Mouse (Mus musculus): ENCODE results near the gene Mmrn1. TPM values are rescaled to one million over a fixed set of nuclear protein-coding genes. Genes with fewer than 3 reads are reported as not detected.

Gene Mmrn1
- total RNA-seq, 2 experiments from 2014 or later, result 0.50 to 1.4 TPM

DNA sequence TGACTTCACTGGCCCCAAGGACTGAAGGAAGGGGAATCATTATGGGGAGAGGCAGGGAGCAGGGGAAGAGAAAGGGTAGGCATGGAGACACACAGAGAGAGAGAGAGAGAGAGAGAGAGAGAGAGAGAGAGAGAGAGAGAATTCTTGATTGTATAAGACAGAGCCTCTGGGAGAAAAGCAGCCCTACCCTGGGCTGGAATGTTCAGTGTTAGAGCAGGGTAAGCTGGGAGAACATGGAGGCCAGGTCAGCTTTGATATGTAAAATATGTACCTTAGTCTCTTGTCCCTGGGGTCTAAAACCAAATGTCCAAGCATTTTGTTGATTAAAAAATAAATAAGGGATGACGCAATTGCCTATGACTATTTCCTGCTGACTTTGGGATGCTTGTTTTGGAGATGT, 67.6 kb downstream of the Mmrn1 start:
- DNase-seq (ENCODE audit: low spot score in 2 of 2), result no peak

DNA sequence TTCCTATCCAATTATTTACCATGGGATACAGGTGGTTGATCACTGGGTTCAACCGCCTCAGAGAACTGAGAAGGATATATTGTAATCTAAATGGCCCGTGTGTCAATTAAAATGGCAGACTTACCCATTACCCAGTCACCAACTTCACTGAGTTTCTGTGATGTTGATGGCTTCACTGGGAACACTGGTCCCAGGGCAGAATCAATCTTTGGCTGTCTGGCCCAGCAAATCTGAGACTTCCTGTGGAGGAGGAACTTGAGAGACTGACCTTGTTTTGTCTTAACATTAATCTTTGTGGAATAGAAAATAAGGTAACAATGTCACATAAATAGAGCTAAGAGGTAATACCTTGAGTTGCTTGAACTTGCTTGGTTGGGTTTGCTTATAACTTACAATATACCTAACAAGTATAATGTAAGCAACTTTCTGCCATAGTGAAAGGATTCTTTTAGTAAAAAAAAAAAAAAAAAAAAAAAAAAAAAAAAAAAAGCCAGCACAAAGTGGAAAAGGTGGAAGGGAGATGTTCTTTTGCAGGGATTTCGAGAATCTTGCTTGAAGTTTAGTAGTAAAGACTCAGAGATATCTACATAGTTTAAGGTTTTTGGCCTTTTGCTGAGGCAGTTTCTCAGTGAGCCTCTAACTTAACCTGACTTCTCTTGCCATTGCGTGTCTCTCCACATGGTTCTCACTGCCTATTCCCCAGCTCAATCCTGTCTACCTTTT, 68.8 kb downstream of the Mmrn1 start:
- DNase-seq (ENCODE audit: low spot score in 2 of 2), result no peak

- DNase-seq (ENCODE audit: low spot score in 2 of 2), result no peak
Observed at GRCm38 (mm10) chr6:60994114-60994513, 69.3 kb downstream of the Mmrn1 start.

- no peak for DNase-seq (ENCODE audit: low spot score in 2 of 2)
Observed at GRCm38 (mm10) chr6:60994521-60994920, 69.7 kb downstream of the Mmrn1 start.

GRCm38 (mm10) chr6:60995596-60995995, 70.8 kb downstream of the Mmrn1 start:
- DNase-seq (ENCODE audit: low spot score in 2 of 2), result no peak

GRCm38 (mm10) chr6:60996328-60996727, 71.6 kb downstream of the Mmrn1 start:
- DNase-seq (ENCODE audit: low spot score in 2 of 2), result no peak

DNA sequence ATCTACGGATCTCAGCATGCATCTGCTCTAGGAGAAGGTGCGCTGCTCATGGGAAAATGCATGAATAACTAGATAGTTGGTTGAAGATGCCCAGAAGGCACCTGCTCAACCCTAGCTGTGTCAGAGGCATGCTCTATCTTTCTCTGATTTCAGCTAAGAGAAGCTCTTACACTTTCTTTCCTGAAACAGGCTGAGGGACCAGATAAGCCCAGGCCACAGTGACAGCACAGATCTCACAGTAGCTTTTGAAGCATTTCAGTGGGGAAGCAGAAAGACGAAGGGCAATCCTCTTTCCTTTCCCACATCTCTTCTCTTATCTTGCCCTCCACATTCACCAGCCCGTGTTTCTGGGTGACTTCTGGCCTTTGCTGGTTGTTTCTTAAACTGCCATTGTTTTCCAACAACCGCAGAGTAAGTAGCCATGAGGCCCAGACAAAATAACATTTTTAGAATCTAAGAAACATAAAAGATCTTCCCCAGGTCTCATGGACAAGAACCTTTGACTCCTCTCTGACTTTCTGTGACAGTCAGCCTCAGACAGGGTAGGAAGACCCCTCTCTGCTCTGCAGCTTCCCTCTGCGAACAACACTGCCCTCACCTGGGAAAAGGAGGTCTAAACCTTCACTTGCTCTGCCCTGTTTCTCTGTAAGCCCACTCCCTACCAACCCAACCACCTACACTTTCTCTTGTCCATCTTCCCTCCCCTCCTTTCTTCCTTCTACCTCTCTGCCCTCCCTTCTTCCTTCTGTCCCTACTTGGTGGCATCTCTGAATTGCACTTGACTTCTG, 76.4 kb downstream of the Mmrn1 start:
- DNase-seq (ENCODE audit: low spot score in 2 of 2), result no peak

DNA sequence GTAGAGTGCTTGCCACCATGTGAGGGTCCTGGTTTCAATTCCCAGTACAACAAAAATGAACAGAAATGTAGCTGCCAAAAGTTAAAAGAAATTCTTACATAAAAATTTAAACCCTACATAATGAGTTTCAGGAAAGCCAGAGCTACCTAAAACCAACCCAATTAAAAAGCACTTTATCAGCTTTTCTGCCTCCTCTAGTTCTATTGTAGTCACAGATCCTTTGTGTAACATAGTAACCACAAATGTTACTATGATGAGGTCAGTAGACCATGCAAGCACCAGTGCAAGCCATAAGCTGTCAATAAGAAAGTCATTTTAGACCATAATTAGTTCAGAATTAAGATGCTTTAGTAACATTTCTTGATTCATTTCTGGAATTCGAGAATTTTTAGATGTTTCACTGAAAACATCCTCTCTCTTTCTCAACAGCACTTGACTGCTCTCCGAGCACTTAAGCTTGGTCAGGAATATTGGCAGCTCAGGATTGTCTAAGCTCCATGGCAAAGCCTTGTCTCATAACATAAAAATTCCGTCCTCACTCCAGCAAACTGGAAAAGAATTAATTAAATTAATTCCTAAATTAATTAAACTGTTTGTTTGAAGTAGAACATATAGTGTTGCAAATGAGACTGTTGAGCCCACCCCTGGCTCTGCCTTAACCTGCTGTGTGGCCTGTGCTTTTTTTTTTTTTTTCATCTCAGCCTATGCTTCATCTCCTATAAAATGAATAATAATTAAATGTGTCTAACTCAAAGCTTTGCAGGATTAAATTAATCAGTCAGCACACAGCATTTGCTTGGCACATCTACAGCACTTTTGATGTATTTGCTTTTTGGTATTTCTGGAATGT, 79.4 kb downstream of the Mmrn1 start:
- no peak for DNase-seq (ENCODE audit: low spot score in 2 of 2)

- no peak for DNase-seq (ENCODE audit: low spot score in 2 of 2)
Observed at GRCm38 (mm10) chr6:61013780-61014179, 89.0 kb downstream of the Mmrn1 start.

GRCm38 (mm10) chr6:61019689-61020088, 94.9 kb downstream of the Mmrn1 start:
- no peak for DNase-seq (ENCODE audit: low spot score in 2 of 2)

DNA sequence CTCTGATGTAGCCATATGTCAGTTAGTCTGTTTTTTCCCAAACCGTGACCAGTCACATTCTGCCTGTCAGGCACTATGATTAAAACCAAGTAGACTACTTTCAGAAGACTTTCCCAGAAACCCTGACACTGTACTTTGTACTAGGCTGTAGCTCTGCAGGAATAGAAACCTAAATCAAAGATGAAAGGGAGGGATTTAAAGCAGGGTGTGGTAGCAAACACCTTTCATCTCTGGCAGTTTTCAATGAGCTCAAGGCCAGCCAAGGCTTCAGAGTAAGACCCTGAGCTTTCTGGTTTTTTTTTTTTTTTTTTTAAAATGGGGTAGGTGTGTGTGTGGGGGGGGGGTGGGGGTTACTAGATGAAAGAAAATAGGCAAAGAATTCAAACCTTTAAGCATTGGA, 96.2 kb downstream of the Mmrn1 start:
- DNase-seq (ENCODE audit: low spot score in 2 of 2), result no peak

DNA sequence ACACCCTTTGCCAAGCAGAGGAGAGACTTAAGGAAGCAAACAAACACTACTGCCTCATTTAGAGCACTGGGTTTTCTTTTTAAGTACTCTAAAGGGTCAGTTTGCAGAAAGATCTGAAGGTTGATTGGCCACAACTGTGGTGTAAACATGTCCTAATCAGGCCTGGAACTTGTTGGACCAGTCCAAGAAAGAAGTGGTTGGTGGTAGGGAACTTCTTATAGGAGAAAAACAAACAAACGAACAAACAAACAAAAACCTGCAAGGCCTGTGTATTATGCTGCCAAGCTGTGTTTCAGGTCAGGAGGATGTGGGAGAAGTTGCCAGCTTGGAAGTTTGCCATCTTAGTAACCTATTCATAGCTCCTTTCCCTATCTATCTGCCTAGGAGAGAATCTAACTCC, 108.5 kb downstream of the Mmrn1 start:
- no peak for DNase-seq (ENCODE audit: low spot score in 2 of 2)

Other genes starting within 250 kb of the Mmrn1 start
- gene Snca, start 95.1 kb upstream of the Mmrn1 start, total RNA-seq (2021), result 1 to 10 TPM; 5.5 to 9.2 TPM

Data from adrenal gland, adult 18-20 months (tissue).